Mouse (Mus musculus): ENCODE data around the gene D930048N14Rik. TPM values are rescaled to one million over a fixed set of nuclear protein-coding genes. Genes with fewer than 3 reads are reported as not detected.

The D930048N14Rik gene
- polyA plus RNA-seq, 1 experiment from 2014 or later = 0.70 TPM

DNA sequence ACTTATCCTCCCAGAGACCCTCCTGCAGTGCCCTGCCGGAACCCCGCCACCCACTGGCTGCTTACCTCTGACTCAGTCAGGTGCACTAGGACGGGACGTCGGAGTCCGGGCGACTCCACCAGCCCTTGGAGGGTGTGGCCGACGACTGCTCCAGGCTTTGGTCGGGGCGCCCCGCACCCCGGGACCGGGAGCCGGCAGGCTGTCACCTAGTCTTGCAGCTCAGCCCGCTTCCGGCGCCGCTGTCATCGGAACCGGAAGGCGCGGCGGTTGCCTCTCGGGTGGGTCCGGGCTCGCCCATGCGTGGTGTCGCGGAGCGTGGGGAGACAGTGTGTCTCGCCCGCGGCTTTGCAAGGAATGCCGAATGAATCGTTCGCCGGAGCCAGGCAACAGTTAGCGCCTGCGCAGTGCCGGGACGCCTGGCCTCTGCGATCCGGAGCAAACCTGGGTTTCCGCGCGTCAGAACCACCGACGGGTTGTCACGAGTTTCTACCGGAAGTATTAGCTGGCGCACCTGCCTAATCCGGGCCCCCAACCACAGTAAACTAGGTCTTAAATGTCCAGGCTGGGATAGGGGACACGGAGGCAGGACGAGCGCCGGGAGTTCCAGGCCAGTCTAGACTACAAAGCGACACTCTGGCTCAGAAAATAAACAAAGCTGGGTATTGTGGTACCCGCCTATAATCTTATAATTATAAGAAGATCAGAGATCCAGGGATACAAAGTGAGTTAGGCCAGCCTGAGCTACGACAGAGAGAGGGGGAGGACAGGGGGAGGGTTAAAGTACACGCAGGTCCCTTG is 15.0 kb upstream of the D930048N14Rik start, which contains the start of gene Rmnd5b:
Rmnd5b (minus strand) TSS at position 372 of the 798 bp plus-strand sequence.
- H3K4me3 ChIP-seq (replicated peaks; ENCODE audit: low read length) = peak within 1 kb of the TSS; percentile 57
- peak within 1 kb of the TSS; percentile 68 for H3K9ac ChIP-seq (replicated peaks; ENCODE audit: low read depth, low read length)
- H3K27ac ChIP-seq (ENCODE audit: low read length) = peak within 1 kb of the TSS; percentile 83
- peaks cover 25% of the 10 kb centered on the region for H3K4me1 ChIP-seq (replicated peaks; ENCODE audit: control insufficient read depth, insufficient read depth, low read length)
- H3K36me3 ChIP-seq (ENCODE audit: control insufficient read depth, insufficient read depth) = 0 out of 2 replicates have a peak, but pooled peaks cover 2% of the 10 kb centered on the region
- peak within 1 kb of the TSS; percentile 69 for H3K4me2 ChIP-seq (ENCODE audit: low read length)
- H3K9me3 ChIP-seq (ENCODE audit: control insufficient read depth, low read length) = no peaks in the 10 kb centered on the region
- peak; percentile 92 for ATAC-seq
- under 1% methylated on average over 61 of the region's 61 CpGs for WGBS
- 0 out of 2 replicates have a peak, but pooled peaks cover 3% of the 10 kb centered on the region for H3K27me3 ChIP-seq (replicated peaks; ENCODE audit: control insufficient read depth, insufficient read depth, low read length)

DNA sequence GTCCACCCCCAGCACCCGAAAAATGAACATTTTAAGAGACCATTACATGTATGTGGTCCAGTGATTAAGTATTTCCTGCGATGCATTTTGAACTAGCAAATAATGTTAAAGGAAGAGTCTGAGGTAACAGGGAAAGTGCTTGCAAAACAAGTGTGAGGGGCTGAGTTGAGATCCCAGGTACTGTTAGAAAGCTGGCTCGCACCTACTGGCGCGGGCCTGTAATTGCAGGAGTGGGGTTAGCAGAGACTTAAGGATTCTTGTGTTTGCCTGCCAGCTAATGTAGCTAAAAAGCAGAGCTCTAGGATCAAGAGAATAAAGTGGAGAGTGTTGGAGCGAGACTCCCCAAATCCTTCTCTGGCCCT is 14.4 kb upstream of the D930048N14Rik start:
- Histone ChIP-seq H3K9me3 (ENCODE audit: control insufficient read depth, low read length) (no peaks in the 10 kb centered on the region), H3K36me3 (ENCODE audit: control insufficient read depth, insufficient read depth) (0 out of 2 replicates have a peak, but pooled peaks cover 2% of the 10 kb centered on the region), H3K4me3 (replicated peaks; ENCODE audit: low read length) (peak overlapping the region; percentile 57), H3K27me3 (replicated peaks; ENCODE audit: control insufficient read depth, insufficient read depth, low read length) (0 out of 2 replicates have a peak, but pooled peaks cover 3% of the 10 kb centered on the region), H3K9ac (replicated peaks; ENCODE audit: low read depth, low read length) (peak overlapping the region; percentile 68), H3K27ac (ENCODE audit: low read length) (peak overlapping the region; percentile 83), H3K4me2 (ENCODE audit: low read length) (peak overlapping the region; percentile 69), H3K4me1 (replicated peaks; ENCODE audit: control insufficient read depth, insufficient read depth, low read length) (peaks cover 25% of the 10 kb centered on the region)
- WGBS = 2% methylated on average over 6 of the region's 6 CpGs
- peak; percentile 55 for ATAC-seq

DNA sequence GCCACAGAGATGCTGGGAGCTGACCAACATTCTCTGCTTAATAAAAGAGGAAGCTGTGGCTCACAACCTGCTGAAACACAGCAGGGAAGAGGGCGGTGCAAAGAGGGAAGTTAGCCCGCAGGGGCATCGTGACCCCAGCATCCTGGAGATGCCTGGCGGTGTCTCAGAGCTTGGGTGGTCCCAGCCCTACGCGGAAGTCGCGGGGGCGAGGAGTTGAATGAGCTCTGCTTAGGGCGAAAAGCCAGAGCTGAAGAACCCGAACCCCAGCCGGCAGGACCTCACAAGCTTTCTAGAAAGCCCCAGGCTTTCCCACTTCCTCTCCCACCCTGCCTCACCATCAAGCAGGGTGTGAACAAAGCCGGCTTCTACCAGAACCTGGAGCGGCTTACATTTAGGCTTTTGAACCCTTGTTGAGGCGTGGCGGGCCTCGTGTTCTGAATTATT is 12.8 kb upstream of the D930048N14Rik start:
- ATAC-seq = no peak
- no peak overlapping the region for H3K4me3 ChIP-seq (replicated peaks; ENCODE audit: low read length)
- peak overlapping the region; percentile 26 for H3K4me2 ChIP-seq (ENCODE audit: low read length)
- H3K36me3 ChIP-seq (ENCODE audit: control insufficient read depth, insufficient read depth) = 0 out of 2 replicates have a peak, but pooled peaks cover 2% of the 10 kb centered on the region
- H3K27me3 ChIP-seq (replicated peaks; ENCODE audit: control insufficient read depth, insufficient read depth, low read length) = 0 out of 2 replicates have a peak, but pooled peaks cover 3% of the 10 kb centered on the region
- no peaks in the 10 kb centered on the region for H3K9me3 ChIP-seq (ENCODE audit: control insufficient read depth, low read length)
- 0 out of 2 replicates have a peak overlapping the region, but pooled peaks have one; percentile 22 for H3K9ac ChIP-seq (replicated peaks; ENCODE audit: low read depth, low read length)
- H3K27ac ChIP-seq (ENCODE audit: low read length) = no peak overlapping the region
- 2% methylated on average over 17 of the region's 17 CpGs for whole genome bisulfite sequencing
- peaks cover 25% of the 10 kb centered on the region for H3K4me1 ChIP-seq (replicated peaks; ENCODE audit: control insufficient read depth, insufficient read depth, low read length)

DNA sequence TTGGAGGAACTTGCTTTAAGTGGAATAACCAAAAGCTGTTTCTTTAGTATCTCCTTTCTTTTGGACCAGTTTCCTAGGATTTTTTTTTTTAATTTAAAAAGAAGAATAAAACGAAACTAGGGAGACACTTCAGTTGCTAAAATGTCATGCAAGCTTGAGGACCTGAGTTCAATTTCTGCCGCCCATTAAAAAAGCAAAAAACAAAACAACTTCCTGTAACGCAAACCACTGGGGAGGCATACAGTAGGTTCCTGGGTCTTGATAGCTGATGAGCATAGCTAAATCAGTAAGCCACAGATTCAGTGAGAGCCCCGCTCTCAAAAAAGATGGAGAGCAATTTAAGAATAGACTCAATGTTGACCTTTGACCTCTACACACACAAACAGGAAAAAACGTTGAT is 12.3 kb upstream of the D930048N14Rik start:
- H3K4me2 ChIP-seq (ENCODE audit: low read length) = no peak overlapping the region
- H3K4me3 ChIP-seq (replicated peaks; ENCODE audit: low read length) = no peak overlapping the region
- no peak overlapping the region for H3K9ac ChIP-seq (replicated peaks; ENCODE audit: low read depth, low read length)
- H3K9me3 ChIP-seq (ENCODE audit: control insufficient read depth, low read length) = no peaks in the 10 kb centered on the region
- 0 out of 2 replicates have a peak, but pooled peaks cover 2% of the 10 kb centered on the region for H3K36me3 ChIP-seq (ENCODE audit: control insufficient read depth, insufficient read depth)
- 0 out of 2 replicates have a peak, but pooled peaks cover 3% of the 10 kb centered on the region for H3K27me3 ChIP-seq (replicated peaks; ENCODE audit: control insufficient read depth, insufficient read depth, low read length)
- WGBS = 77% methylated on average over 5 of the region's 5 CpGs
- H3K27ac ChIP-seq (ENCODE audit: low read length) = no peak overlapping the region
- no peak for ATAC-seq
- H3K4me1 ChIP-seq (replicated peaks; ENCODE audit: control insufficient read depth, insufficient read depth, low read length) = peaks cover 25% of the 10 kb centered on the region

DNA sequence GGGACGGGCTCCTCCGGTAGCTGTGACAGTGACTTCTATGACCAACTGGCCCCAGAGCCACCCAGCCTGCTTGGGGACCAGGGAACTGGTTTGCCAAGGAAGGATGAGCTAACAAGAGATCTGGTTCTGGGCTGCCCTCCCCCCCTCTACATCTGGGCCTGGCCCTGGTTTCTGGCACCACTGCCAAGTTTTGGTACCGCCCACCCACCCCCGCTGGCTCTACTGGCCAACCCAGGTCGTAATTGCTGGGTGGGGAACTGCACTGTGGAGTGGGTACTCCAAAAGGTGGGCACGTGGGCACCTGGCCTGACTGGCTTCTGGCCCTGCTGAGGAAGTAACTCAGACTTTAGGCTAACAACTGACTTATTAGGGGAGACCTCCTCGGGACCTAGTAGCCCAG is 10.0 kb upstream of the D930048N14Rik start:
- peaks cover 11% of the 10 kb centered on the region for H3K4me1 ChIP-seq (replicated peaks; ENCODE audit: control insufficient read depth, insufficient read depth, low read length)
- ATAC-seq = no peak

DNA sequence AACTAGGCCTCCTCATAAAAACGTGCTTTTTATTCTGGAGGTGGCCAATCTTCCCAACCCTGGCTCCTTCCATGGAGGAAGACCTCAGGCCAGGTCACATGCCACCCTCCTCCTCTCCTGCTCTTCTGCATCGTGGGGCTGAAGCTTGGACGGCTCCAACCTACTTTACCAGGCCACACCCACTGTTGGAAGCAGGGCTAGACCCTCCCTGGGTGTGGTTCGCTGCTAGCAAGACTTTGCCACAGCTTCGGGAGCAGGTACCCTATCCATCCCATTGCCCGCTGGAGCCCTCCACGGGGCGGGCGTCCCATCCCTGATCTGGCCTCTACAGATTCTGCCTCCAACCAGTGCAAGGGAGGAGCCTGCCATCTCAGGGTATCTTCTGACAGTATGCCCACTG is 7.6 kb upstream of the D930048N14Rik start:
- 81% methylated on average over 9 of the region's 9 CpGs for WGBS
- no peak for ATAC-seq
- H3K9ac ChIP-seq (replicated peaks; ENCODE audit: low read depth, low read length) = no peak overlapping the region
- no peaks in the 10 kb centered on the region for H3K4me1 ChIP-seq (replicated peaks; ENCODE audit: control insufficient read depth, insufficient read depth, low read length)
- H3K9me3 ChIP-seq (ENCODE audit: control insufficient read depth, low read length) = no peaks in the 10 kb centered on the region
- no peak overlapping the region for H3K4me2 ChIP-seq (ENCODE audit: low read length)
- H3K4me3 ChIP-seq (replicated peaks; ENCODE audit: low read length) = no peak overlapping the region
- H3K27ac ChIP-seq (ENCODE audit: low read length) = no peak overlapping the region
- H3K27me3 ChIP-seq (replicated peaks; ENCODE audit: control insufficient read depth, insufficient read depth, low read length) = no peaks in the 10 kb centered on the region
- no peaks in the 10 kb centered on the region for H3K36me3 ChIP-seq (ENCODE audit: control insufficient read depth, insufficient read depth)

More for the DNA sequence above, 10.0 kb upstream of the D930048N14Rik start:
- no peaks in the 10 kb centered on the region for H3K36me3 ChIP-seq (ENCODE audit: control insufficient read depth, insufficient read depth)
- H3K4me3 ChIP-seq (replicated peaks; ENCODE audit: low read length) = no peak overlapping the region
- 71% methylated on average over 7 of the region's 7 CpGs for WGBS
- no peak overlapping the region for H3K27ac ChIP-seq (ENCODE audit: low read length)
- no peaks in the 10 kb centered on the region for H3K9me3 ChIP-seq (ENCODE audit: control insufficient read depth, low read length)
- no peak overlapping the region for H3K9ac ChIP-seq (replicated peaks; ENCODE audit: low read depth, low read length)
- no peak overlapping the region for H3K4me2 ChIP-seq (ENCODE audit: low read length)
- 0 out of 2 replicates have a peak, but pooled peaks cover 3% of the 10 kb centered on the region for H3K27me3 ChIP-seq (replicated peaks; ENCODE audit: control insufficient read depth, insufficient read depth, low read length)

DNA sequence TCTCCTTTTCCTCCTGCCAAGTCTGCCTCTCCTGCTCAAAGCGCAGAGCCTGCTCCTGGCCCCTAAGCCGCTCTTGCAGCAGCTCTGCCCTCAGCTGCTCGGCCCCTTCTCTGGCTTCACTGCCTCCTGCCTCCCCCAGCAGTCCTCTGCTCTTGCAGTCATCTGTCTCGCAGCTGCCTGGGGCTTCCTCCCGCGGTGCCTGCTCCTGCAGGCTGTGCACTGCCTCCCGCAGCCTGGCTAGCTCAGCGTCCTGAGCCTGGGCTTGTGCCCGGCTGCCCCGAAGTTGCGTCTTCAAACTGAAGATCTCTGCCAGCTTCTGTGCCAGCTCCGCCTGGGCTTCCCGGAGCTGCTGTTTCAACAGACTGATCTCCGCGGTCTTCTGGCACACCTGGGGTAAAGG is 7.0 kb upstream of the D930048N14Rik start:
- H3K4me1 ChIP-seq (replicated peaks; ENCODE audit: control insufficient read depth, insufficient read depth, low read length) = 0 out of 2 replicates have a peak, but pooled peaks cover 3% of the 10 kb centered on the region
- no peak overlapping the region for H3K4me2 ChIP-seq (ENCODE audit: low read length)
- H3K27me3 ChIP-seq (replicated peaks; ENCODE audit: control insufficient read depth, insufficient read depth, low read length) = no peaks in the 10 kb centered on the region
- WGBS = 62% methylated on average over 15 of the region's 15 CpGs
- H3K4me3 ChIP-seq (replicated peaks; ENCODE audit: low read length) = no peak overlapping the region
- H3K9ac ChIP-seq (replicated peaks; ENCODE audit: low read depth, low read length) = no peak overlapping the region
- H3K27ac ChIP-seq (ENCODE audit: low read length) = no peak overlapping the region
- ATAC-seq = no peak
- no peaks in the 10 kb centered on the region for H3K36me3 ChIP-seq (ENCODE audit: control insufficient read depth, insufficient read depth)
- H3K9me3 ChIP-seq (ENCODE audit: control insufficient read depth, low read length) = no peaks in the 10 kb centered on the region

DNA sequence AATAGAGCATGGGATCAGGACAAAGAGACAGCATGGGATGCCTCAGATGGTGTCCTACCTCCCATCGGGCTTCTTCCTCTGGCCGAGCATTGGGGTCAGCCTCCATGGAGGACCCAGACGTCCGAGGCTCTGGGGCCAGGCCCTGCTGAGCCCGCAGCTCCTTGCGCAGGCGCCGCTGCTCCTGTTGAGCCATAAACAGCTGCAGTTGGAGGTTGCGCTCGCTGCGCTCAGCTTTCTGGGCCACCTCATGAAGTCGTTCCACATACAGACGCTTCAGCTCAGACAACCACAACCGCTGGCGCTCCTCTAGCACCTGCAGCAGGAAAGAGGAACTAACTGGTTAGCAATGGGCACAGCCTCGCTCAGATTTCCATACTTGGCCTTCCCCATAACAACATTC is 6.5 kb upstream of the D930048N14Rik start:
- Histone ChIP-seq H3K36me3 (ENCODE audit: control insufficient read depth, insufficient read depth) (no peaks in the 10 kb centered on the region), H3K4me2 (ENCODE audit: low read length) (no peak overlapping the region), H3K9ac (replicated peaks; ENCODE audit: low read depth, low read length) (no peak overlapping the region), H3K9me3 (ENCODE audit: control insufficient read depth, low read length) (no peaks in the 10 kb centered on the region), H3K27me3 (replicated peaks; ENCODE audit: control insufficient read depth, insufficient read depth, low read length) (no peaks in the 10 kb centered on the region), H3K27ac (ENCODE audit: low read length) (no peak overlapping the region), H3K4me1 (replicated peaks; ENCODE audit: control insufficient read depth, insufficient read depth, low read length) (0 out of 2 replicates have a peak, but pooled peaks cover 3% of the 10 kb centered on the region), H3K4me3 (replicated peaks; ENCODE audit: low read length) (no peak overlapping the region)
- ATAC-seq = no peak
- WGBS = 77% methylated on average over 16 of the region's 16 CpGs

DNA sequence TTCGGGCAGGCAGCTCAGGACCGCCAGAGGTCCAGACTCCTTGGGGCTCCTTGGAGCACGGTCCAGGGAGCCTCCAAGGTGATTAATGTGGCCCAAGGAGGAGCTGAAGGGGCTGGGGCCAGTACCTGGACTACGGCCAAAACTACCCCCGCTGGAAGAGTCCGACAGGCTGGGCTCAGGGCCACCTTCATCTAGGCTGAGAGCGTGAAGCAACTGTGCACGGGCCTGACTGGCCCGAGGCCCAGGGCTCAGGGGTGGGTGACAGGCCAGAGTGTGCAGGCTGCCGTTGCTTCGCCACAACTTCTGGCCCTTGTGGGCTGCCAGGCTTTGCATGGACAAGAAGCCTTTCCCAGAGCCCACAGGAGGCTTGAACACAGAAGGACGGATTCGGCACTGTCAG is 5.5 kb upstream of the D930048N14Rik start:
- WGBS = 69% methylated on average over 13 of the region's 13 CpGs
- Histone ChIP-seq H3K4me2 (ENCODE audit: low read length) (no peak overlapping the region), H3K4me1 (replicated peaks; ENCODE audit: control insufficient read depth, insufficient read depth, low read length) (peaks cover 11% of the 10 kb centered on the region), H3K9ac (replicated peaks; ENCODE audit: low read depth, low read length) (no peak overlapping the region), H3K27me3 (replicated peaks; ENCODE audit: control insufficient read depth, insufficient read depth, low read length) (peaks cover 2% of the 10 kb centered on the region; the same call in 1 of the 2 replicates), H3K4me3 (replicated peaks; ENCODE audit: low read length) (no peak overlapping the region), H3K9me3 (ENCODE audit: control insufficient read depth, low read length) (no peaks in the 10 kb centered on the region), H3K36me3 (ENCODE audit: control insufficient read depth, insufficient read depth) (no peaks in the 10 kb centered on the region), H3K27ac (ENCODE audit: low read length) (no peak overlapping the region)
- ATAC-seq = no peak
